Mouse (Mus musculus) forebrain, embryonic 15.5 days (tissue): ENCODE results near the gene Cks1b. TPM values are rescaled to one million over a fixed set of nuclear protein-coding genes. Genes with fewer than 3 reads are reported as not detected.
A peak's percentile ranks its signal among the peaks of the same experiment; 100 is the strongest.

Source experiments
- ATAC-seq: fragments of 200-750 bp; cut with Nextera tagmentation; replicated peaks from 2 replicates; pipeline ENCODE4 v1.8.0; 2017; ENCODE audit warnings: mild to moderate bottlenecking, moderate TSS enrichment, moderate library complexity
- H3K27ac ChIP-seq: fragments of 300-500 bp; sonication (generic); replicated peaks from 2 replicates; pipeline ENCODE4 v1.5.1; 2015; ENCODE audit warnings: mild to moderate bottlenecking, inconsistent platforms
- H3K27me3 ChIP-seq: fragments of 300-500 bp; sonication (generic); 2 replicates; pipeline ENCODE4 v1.6.1; 2015; ENCODE audit warnings: inconsistent platforms
- H3K36me3 ChIP-seq: fragments of 300-500 bp; sonication (generic); 2 replicates; pipeline ENCODE4 v1.6.1; 2015; ENCODE audit warnings: mild to moderate bottlenecking, inconsistent platforms
- H3K4me1 ChIP-seq: fragments of 300-500 bp; sonication (generic); 2 replicates; pipeline ENCODE4 v1.6.1; 2015; ENCODE audit warnings: inconsistent platforms
- H3K4me2 ChIP-seq: fragments of 300-500 bp; sonication (generic); replicated peaks from 2 replicates; pipeline ENCODE4 v1.6.1; 2015; ENCODE audit warnings: mild to moderate bottlenecking, inconsistent platforms
- H3K4me3 ChIP-seq: fragments of 300-500 bp; sonication (generic); 2 replicates; pipeline ENCODE4 v1.5.1; 2015; ENCODE audit warnings: mild to moderate bottlenecking, inconsistent platforms
- H3K9ac ChIP-seq: fragments of 300-500 bp; sonication (generic); replicated peaks from 2 replicates; pipeline ENCODE4 v1.6.1; 2015; ENCODE audit warnings: mild to moderate bottlenecking, inconsistent platforms
- H3K9me3 ChIP-seq: fragments of 300-500 bp; sonication (generic); 2 replicates; pipeline ENCODE4 v1.6.1; 2016; ENCODE audit warnings: inconsistent platforms
- WGBS: fragments of 180-500 bp; shearing (Covaris S2); methylation state at CpG from one replicate; pipeline ENCODE4 v1.1.7; 2015; ENCODE audit warnings: mixed read lengths; 5-methylcytosine and 5-hydroxymethylcytosine counted together
- polyA plus RNA-seq: library from polyadenylated mRNA; unstranded; fragments of >200 nt; fragmentation: Nextera tagmentation; extraction: Ambion mirVana; gene quantifications from 2 replicates; pipeline ENCODE4 v1.2.1, GENCODE M21; 2015

Gene Cks1b
- polyA plus RNA-seq, 1 experiment from 2014 or later, result 165 TPM

GRCm38 (mm10) chr3:89409701-89410100 is 8.5 kb downstream of the Cks1b start:
- Histone ChIP-seq H3K9me3 (no peaks in the 10 kb centered on the region), H3K9ac (0 out of 2 replicates have a peak overlapping the region, but pooled peaks have one; percentile 3), H3K4me1 (peaks cover 19% of the 10 kb centered on the region), H3K4me3 (no peak overlapping the region), H3K27ac (no peak overlapping the region), H3K4me2 (no peak overlapping the region), H3K27me3 (no peaks in the 10 kb centered on the region), H3K36me3 (peaks cover 20% of the 10 kb centered on the region)
- 91% methylated on average over 3 of the region's 3 CpGs for WGBS
- no peak for ATAC-seq

- Histone ChIP-seq H3K36me3 (peaks cover 19% of the 10 kb centered on the region; the same call in 1 of the 2 replicates), H3K9me3 (no peaks in the 10 kb centered on the region), H3K4me1 (peaks cover 19% of the 10 kb centered on the region), H3K27ac (no peak overlapping the region), H3K4me2 (no peak overlapping the region), H3K9ac (no peak overlapping the region), H3K4me3 (no peak overlapping the region), H3K27me3 (no peaks in the 10 kb centered on the region)
- no peak for ATAC-seq
- WGBS, result 72% methylated on average over 16 of the region's 16 CpGs
Measured at GRCm38 (mm10) chr3:89408448-89408847, 9.7 kb downstream of the Cks1b start.

DNA sequence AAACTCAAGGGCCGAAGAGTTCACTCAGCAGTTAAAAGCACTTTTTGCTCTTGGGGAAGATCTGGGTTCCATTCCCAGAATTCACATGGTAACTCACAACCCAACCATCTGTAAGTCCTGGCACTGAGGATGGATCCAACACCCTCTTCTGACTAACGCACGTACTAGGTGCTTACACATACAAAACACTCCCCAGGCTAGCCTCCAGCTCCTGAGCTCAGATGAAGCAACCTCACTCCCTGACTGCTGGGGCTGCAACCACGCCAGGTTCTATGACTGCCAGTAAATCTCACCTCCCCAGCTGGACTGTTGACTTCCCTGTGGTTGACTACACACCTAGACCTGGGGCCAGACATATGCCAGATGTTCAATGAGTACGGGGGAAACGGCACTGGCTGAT is 11.3 kb downstream of the Cks1b start:
- Histone ChIP-seq H3K4me1 (peaks cover 14% of the 10 kb centered on the region), H3K4me3 (no peak overlapping the region), H3K9me3 (no peaks in the 10 kb centered on the region), H3K4me2 (no peak overlapping the region), H3K9ac (no peak overlapping the region), H3K27ac (no peak overlapping the region), H3K36me3 (peaks cover 31% of the 10 kb centered on the region), H3K27me3 (no peaks in the 10 kb centered on the region)
- no peak for ATAC-seq
- 85% methylated on average over 6 of the region's 6 CpGs for WGBS

DNA sequence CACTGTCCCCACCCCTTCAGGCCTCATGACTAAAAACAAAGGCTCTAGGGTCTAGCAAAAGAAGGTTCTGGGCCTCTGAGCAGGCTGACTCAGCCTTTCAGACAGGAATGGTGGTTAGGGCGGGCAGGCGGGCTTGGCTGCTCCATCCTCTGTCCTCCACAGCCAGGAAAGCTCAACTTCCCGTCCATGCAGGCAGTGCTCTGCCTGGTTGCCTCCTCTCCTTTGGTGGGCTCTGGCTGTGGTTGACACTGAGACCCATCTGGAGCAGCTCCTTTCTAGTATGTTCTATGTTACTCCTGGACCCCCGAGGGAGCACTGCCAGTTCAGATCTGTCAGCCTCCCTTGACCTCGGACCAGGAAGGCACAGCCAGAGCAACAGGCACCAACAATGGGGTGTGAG is 15.5 kb downstream of the Cks1b start, which contains the start of gene Lenep:
Gene Lenep, minus strand, starts transcription at position 101 of the 400 bp plus-strand sequence.
- Histone ChIP-seq H3K36me3 (peaks cover 42% of the 10 kb centered on the region), H3K4me2 (no peak within 1 kb of the TSS), H3K9me3 (no peaks in the 10 kb centered on the region), H3K27ac (no peak within 1 kb of the TSS), H3K9ac (no peak within 1 kb of the TSS), H3K4me1 (peaks cover 4% of the 10 kb centered on the region; the same call in 1 of the 2 replicates), H3K4me3 (no peak within 1 kb of the TSS), H3K27me3 (no peaks in the 10 kb centered on the region)
- 76% methylated on average over 5 of the region's 5 CpGs for WGBS
- ATAC-seq, result no peak

GRCm38 (mm10) chr3:89401329-89401728 is 16.9 kb downstream of the Cks1b start:
- no peak overlapping the region for H3K27ac ChIP-seq
- ATAC-seq, result no peak
- H3K36me3 ChIP-seq, result peaks cover 36% of the 10 kb centered on the region
- H3K4me2 ChIP-seq, result no peak overlapping the region
- H3K9me3 ChIP-seq, result no peaks in the 10 kb centered on the region
- peaks cover 4% of the 10 kb centered on the region for H3K4me1 ChIP-seq
- 91% methylated on average over 7 of the region's 7 CpGs for WGBS
- no peak overlapping the region for H3K9ac ChIP-seq
- 0 out of 2 replicates have a peak, but pooled peaks cover under 1% of the 10 kb centered on the region for H3K27me3 ChIP-seq
- no peak overlapping the region for H3K4me3 ChIP-seq

DNA sequence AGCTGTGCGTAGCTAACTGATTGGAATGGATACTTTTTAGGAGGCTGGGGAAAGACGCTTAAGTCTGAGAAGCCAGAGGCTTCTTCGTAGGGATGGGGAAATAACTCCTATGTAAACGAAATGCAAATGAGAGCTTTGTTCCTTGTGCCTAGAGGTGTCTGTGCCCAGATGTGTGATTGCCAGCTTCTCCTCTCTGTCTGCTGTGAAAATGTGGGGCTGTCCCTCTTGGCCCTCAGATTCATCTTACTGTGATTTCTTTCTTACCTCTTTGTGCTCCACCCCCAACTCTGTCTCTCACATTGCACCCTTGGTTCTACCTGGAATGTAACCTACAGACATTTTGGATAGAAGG is 21.6 kb downstream of the Cks1b start:
- WGBS, result 0% methylated on average over 4 of the region's 4 CpGs
- ATAC-seq, result no peak
- peaks cover 5% of the 10 kb centered on the region; the same call in 1 of the 2 replicates for H3K27me3 ChIP-seq
- H3K9ac ChIP-seq, result peak overlapping the region; percentile 32; the same call in 1 of the 2 replicates
- H3K36me3 ChIP-seq, result peaks cover 8% of the 10 kb centered on the region; the same call in 1 of the 2 replicates
- H3K27ac ChIP-seq, result no peak overlapping the region
- peaks cover 46% of the 10 kb centered on the region for H3K4me1 ChIP-seq
- H3K4me2 ChIP-seq, result peak overlapping the region; percentile 94
- peak overlapping the region; percentile 41 for H3K4me3 ChIP-seq
- no peaks in the 10 kb centered on the region for H3K9me3 ChIP-seq

GRCm38 (mm10) chr3:89395806-89396653 is 22.2 kb downstream of the Cks1b start:
- H3K9me3 ChIP-seq, result no peaks in the 10 kb centered on the region
- H3K36me3 ChIP-seq, result peaks cover 4% of the 10 kb centered on the region; the same call in 1 of the 2 replicates
- no peak for ATAC-seq
- peak overlapping the region; percentile 41 for H3K4me3 ChIP-seq
- peak overlapping the region; percentile 94 for H3K4me2 ChIP-seq
- H3K9ac ChIP-seq, result peak overlapping the region; percentile 32
- no peak overlapping the region for H3K27ac ChIP-seq
- WGBS, result under 1% methylated on average over 43 of the region's 44 CpGs
- H3K4me1 ChIP-seq, result peaks cover 52% of the 10 kb centered on the region
- peaks cover 5% of the 10 kb centered on the region; the same call in 1 of the 2 replicates for H3K27me3 ChIP-seq

- H3K4me1 ChIP-seq, result peaks cover 57% of the 10 kb centered on the region
- no peak overlapping the region for H3K27ac ChIP-seq
- H3K36me3 ChIP-seq, result 0 out of 2 replicates have a peak, but pooled peaks cover 3% of the 10 kb centered on the region
- no peaks in the 10 kb centered on the region for H3K9me3 ChIP-seq
- WGBS, result 5% methylated on average over 10 of the region's 10 CpGs
- ATAC-seq, result no peak
- H3K4me2 ChIP-seq, result peak overlapping the region; percentile 94
- H3K4me3 ChIP-seq, result peak overlapping the region; percentile 46; the same call in 1 of the 2 replicates
- H3K27me3 ChIP-seq, result peaks cover 5% of the 10 kb centered on the region; the same call in 1 of the 2 replicates
- H3K9ac ChIP-seq, result no peak overlapping the region
Measured at GRCm38 (mm10) chr3:89395419-89395805, 22.8 kb downstream of the Cks1b start.

GRCm38 (mm10) chr3:89394894-89395256 is 23.3 kb downstream of the Cks1b start:
- Histone ChIP-seq H3K27ac (no peak overlapping the region), H3K9ac (0 out of 2 replicates have a peak overlapping the region, but pooled peaks have one; percentile 5)
- WGBS, result under 1% methylated on average over 11 of the region's 12 CpGs

DNA sequence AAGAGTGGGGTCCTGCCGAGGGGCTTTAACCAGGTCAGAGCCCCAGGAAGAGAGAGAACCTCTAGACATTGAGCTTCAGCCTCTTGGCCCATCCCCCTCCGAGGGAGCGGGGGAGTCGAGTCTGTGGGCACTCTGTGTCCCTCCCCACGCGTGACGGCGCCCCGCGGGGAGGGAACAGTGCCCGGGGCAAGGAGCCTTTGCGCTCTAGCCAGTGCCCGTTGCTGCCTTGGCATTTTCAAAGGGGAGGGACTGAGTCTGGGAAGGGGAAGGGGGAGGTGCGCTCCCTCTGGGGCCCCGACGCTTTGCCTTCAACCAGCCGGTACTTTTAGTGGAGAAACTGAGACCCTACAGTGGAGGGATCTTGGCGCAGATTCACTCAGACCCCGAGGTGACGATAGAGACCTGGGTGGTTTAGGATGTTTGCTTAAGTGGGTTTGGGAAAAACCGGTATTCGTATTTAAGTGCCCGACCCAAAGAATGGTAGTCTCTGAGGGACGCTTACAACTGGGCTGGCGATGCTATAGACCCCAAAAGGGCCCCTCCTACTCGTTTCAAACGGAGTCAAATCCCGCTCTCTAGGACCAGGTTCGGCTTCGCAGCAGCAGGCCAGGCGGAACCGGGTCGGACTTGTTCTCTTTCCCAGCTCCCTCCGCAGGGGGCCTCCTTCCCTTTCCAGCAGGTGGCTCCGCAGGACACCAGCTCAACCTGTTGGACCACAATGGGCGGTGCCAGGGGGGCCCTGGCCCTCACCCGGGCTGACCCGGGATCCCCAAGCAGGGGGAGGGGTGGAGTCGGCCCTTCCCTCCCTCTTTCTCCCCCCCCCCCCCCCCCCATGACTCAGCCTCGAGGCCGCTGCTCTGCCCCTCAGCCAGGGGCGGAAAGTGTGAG is 23.9 kb downstream of the Cks1b start, which contains the start of gene Zbtb7b:
Gene Zbtb7b, minus strand, starts transcription at position 771 of the 888 bp plus-strand sequence.
- ATAC-seq, result peak; percentile 45
- Histone ChIP-seq H3K27me3 (peaks cover 5% of the 10 kb centered on the region; the same call in 1 of the 2 replicates), H3K4me2 (peak within 1 kb of the TSS; percentile 94), H3K36me3 (no peaks in the 10 kb centered on the region), H3K4me1 (peaks cover 61% of the 10 kb centered on the region), H3K9me3 (no peaks in the 10 kb centered on the region), H3K9ac (peak within 1 kb of the TSS; percentile 42), H3K4me3 (peak within 1 kb of the TSS; percentile 46), H3K27ac (peak within 1 kb of the TSS; percentile 64)
- WGBS, result 0% methylated on average over 39 of the region's 42 CpGs

More at GRCm38 (mm10) chr3:89394894-89395256, 23.3 kb downstream of the Cks1b start:
- H3K4me1 ChIP-seq, result peaks cover 61% of the 10 kb centered on the region
- 0 out of 2 replicates have a peak, but pooled peaks cover 1% of the 10 kb centered on the region for H3K36me3 ChIP-seq
- H3K27me3 ChIP-seq, result peaks cover 5% of the 10 kb centered on the region; the same call in 1 of the 2 replicates
- H3K4me2 ChIP-seq, result peak overlapping the region; percentile 94
- no peak for ATAC-seq
- no peaks in the 10 kb centered on the region for H3K9me3 ChIP-seq
- peak overlapping the region; percentile 46 for H3K4me3 ChIP-seq

- Histone ChIP-seq H3K4me2 (peak overlapping the region; percentile 94), H3K4me1 (peaks cover 61% of the 10 kb centered on the region), H3K9ac (peak overlapping the region; percentile 42), H3K27ac (peak overlapping the region; percentile 64), H3K4me3 (peak overlapping the region; percentile 46), H3K36me3 (no peaks in the 10 kb centered on the region), H3K27me3 (peaks cover 5% of the 10 kb centered on the region; the same call in 1 of the 2 replicates), H3K9me3 (no peaks in the 10 kb centered on the region)
- 0% methylated on average over 15 of the region's 15 CpGs for WGBS
- peak; percentile 92 for ATAC-seq
Measured at GRCm38 (mm10) chr3:89393605-89394004, 24.6 kb downstream of the Cks1b start.
